Mouse (Mus musculus) hindbrain, embryonic 16.5 days (tissue): ENCODE data around the gene Ets2. TPM values are rescaled to one million over a fixed set of nuclear protein-coding genes. Genes with fewer than 3 reads are reported as not detected.

Experiments used
- ATAC-seq: fragments of 200-750 bp; cut with Nextera tagmentation; 2 replicates; pipeline ENCODE4 v1.8.0; 2017; ENCODE audit warnings: moderate TSS enrichment, moderate library complexity
- H3K27ac ChIP-seq: fragments of 300-500 bp; sonication (generic); 2 replicates; pipeline ENCODE4 v1.5.1; 2014; ENCODE audit warnings: low read depth, mild to moderate bottlenecking, control low read depth, low read length, moderate library complexity
- H3K27me3 ChIP-seq: fragments of 300-500 bp; sonication (generic); replicated peaks from 2 replicates; pipeline ENCODE4 v1.6.1; 2014; ENCODE audit warnings: low read length; ENCODE audit not compliant: control insufficient read depth, insufficient read depth
- H3K36me3 ChIP-seq: fragments of 300-500 bp; sonication (generic); 2 replicates; pipeline ENCODE4 v1.6.1; 2014; ENCODE audit warnings: mild to moderate bottlenecking, low read length, moderate library complexity, mixed read lengths; ENCODE audit not compliant: control insufficient read depth, insufficient read depth
- H3K4me1 ChIP-seq: fragments of 300-500 bp; sonication (generic); 2 replicates; pipeline ENCODE4 v1.6.1; 2014; ENCODE audit warnings: low read depth, low read length; ENCODE audit not compliant: control insufficient read depth, insufficient read depth
- H3K4me2 ChIP-seq: fragments of 300-500 bp; sonication (generic); 2 replicates; pipeline ENCODE4 v1.6.1; 2014; ENCODE audit warnings: mild to moderate bottlenecking, low read length, control low read depth, moderate library complexity
- H3K4me3 ChIP-seq: fragments of 300-500 bp; sonication (generic); 2 replicates; pipeline ENCODE4 v1.5.1; 2014; ENCODE audit warnings: mild to moderate bottlenecking, low read length, control low read depth, moderate library complexity
- H3K9ac ChIP-seq: fragments of 300-500 bp; sonication (generic); 2 replicates; pipeline ENCODE4 v1.6.1; 2014; ENCODE audit warnings: low read depth, mild to moderate bottlenecking, control low read depth, low read length, moderate library complexity
- H3K9me3 ChIP-seq: fragments of 300-500 bp; sonication (generic); 2 replicates; pipeline ENCODE4 v1.6.1; 2014; ENCODE audit warnings: mild to moderate bottlenecking, low read length, moderate library complexity; ENCODE audit not compliant: control insufficient read depth
- WGBS: fragments of 180-500 bp; shearing (Covaris S2); extraction: QIAGEN DNeasy Blood & Tissue Kit; methylation state at CpG from one replicate; pipeline ENCODE4 v1.1.7; 2014; 5-methylcytosine and 5-hydroxymethylcytosine counted together
- polyA plus RNA-seq: library from polyadenylated mRNA; unstranded; fragments of >200 nt; fragmentation: Nextera tagmentation; extraction: Ambion mirVana; gene quantifications from 2 replicates; pipeline ENCODE4 v1.2.1, GENCODE M21; 2015

The Ets2 gene
- polyA plus RNA-seq, 1 experiment from 2014 or later = 23.1 TPM

- H3K4me1 ChIP-seq = no peaks in the 10 kb centered on the region; the same call in 1 of the 2 replicates
- WGBS = 94% methylated on average over 10 of the region's 10 CpGs
- H3K9ac ChIP-seq = no peak overlapping the region
Observed at GRCm38 (mm10) chr16:95666288-95666687, 35.6 kb upstream of the Ets2 start.

DNA sequence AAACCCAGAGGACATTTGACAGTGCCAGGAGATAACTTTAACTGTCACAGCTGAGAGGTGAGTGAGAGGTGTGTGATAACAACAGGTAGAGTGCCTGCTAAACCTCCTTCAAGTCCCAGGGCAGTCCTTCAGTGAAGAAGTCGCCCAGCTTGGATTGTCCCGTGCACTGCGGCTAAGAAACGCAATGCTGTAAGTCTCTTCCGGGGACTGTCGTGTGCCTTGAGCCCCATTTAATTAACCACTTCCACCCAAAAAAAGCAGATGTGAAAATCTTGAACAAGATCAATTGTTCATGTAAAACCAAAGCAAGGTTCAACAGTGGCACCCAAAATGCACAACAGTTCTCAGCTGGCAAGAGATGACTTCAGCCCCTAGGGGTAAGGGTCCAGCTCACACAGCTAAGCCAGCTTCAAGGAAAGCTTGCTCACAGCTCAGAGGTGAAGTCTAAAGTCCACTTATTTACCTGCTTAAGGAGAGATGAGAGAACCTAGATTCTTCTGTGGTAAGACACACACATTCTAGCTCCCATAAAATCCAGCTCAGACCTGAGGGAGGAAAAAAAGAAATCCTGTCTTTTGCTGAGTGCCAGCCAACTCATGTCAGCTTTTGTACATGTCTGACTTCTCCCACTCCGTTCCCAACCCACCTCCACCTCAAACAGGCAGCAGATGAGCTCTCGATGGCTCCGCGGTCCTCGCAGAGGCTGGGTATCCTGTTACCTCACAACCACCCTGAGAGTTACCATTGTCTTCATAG, 34.3 kb upstream of the Ets2 start:
- WGBS = 75% methylated on average over 11 of the region's 11 CpGs
- ATAC-seq = no peak

More at GRCm38 (mm10) chr16:95666288-95666687, 35.6 kb upstream of the Ets2 start:
- H3K36me3 ChIP-seq = no peaks in the 10 kb centered on the region
- no peak overlapping the region for H3K4me3 ChIP-seq
- H3K4me2 ChIP-seq = no peak overlapping the region
- no peaks in the 10 kb centered on the region for H3K27me3 ChIP-seq
- ATAC-seq = no peak
- no peaks in the 10 kb centered on the region for H3K9me3 ChIP-seq
- H3K27ac ChIP-seq = no peak overlapping the region

GRCm38 (mm10) chr16:95668151-95668993, 33.5 kb upstream of the Ets2 start:
- Histone ChIP-seq H3K27me3 (no peaks in the 10 kb centered on the region), H3K27ac (no peak overlapping the region), H3K4me3 (no peak overlapping the region), H3K36me3 (no peaks in the 10 kb centered on the region), H3K4me2 (no peak overlapping the region), H3K4me1 (no peaks in the 10 kb centered on the region; the same call in 1 of the 2 replicates), H3K9ac (no peak overlapping the region), H3K9me3 (no peaks in the 10 kb centered on the region)
- WGBS = 53% methylated on average over 19 of the region's 19 CpGs
- no peak for ATAC-seq

More for the DNA sequence above, 34.3 kb upstream of the Ets2 start:
- no peak overlapping the region for H3K4me2 ChIP-seq
- H3K9me3 ChIP-seq = no peaks in the 10 kb centered on the region
- H3K27me3 ChIP-seq = no peaks in the 10 kb centered on the region
- no peaks in the 10 kb centered on the region; the same call in 1 of the 2 replicates for H3K4me1 ChIP-seq
- H3K4me3 ChIP-seq = no peak overlapping the region
- no peaks in the 10 kb centered on the region for H3K36me3 ChIP-seq
- H3K9ac ChIP-seq = no peak overlapping the region
- H3K27ac ChIP-seq = no peak overlapping the region

- no peaks in the 10 kb centered on the region for H3K27me3 ChIP-seq
- H3K9ac ChIP-seq = no peak overlapping the region
- H3K4me1 ChIP-seq = no peaks in the 10 kb centered on the region
- no peak overlapping the region for H3K4me2 ChIP-seq
- H3K27ac ChIP-seq = no peak overlapping the region
- no peaks in the 10 kb centered on the region for H3K36me3 ChIP-seq
- 58% methylated on average over 5 of the region's 5 CpGs for WGBS
- ATAC-seq = no peak
- no peak overlapping the region for H3K4me3 ChIP-seq
- no peaks in the 10 kb centered on the region for H3K9me3 ChIP-seq
Observed at GRCm38 (mm10) chr16:95674452-95674921, 27.4 kb upstream of the Ets2 start.

DNA sequence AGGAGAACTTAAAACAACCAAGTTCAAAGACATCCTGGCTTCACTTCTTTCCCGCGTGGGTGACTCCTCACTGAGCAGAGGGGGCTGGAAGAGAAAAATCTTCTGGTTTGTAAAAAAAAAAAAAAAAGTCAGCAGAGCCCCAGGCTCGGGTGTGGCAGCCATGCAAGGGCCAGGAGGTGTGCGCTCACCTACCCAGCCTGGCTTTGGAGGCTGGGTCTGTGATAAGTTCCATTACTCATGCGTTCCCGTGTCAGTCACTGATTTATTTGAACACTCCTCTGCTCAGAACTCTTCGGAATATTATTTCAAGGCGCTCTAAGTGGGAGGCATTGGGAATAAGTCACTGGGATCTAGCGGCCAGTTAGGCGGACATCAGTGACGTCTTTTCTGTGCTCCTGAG, 26.7 kb upstream of the Ets2 start:
- ATAC-seq = no peak
- Histone ChIP-seq H3K27ac (no peak overlapping the region), H3K36me3 (no peaks in the 10 kb centered on the region), H3K9ac (no peak overlapping the region), H3K4me1 (no peaks in the 10 kb centered on the region), H3K27me3 (no peaks in the 10 kb centered on the region), H3K9me3 (no peaks in the 10 kb centered on the region), H3K4me3 (no peak overlapping the region), H3K4me2 (no peak overlapping the region)
- WGBS = 72% methylated on average over 11 of the region's 11 CpGs

GRCm38 (mm10) chr16:95676668-95677067, 25.2 kb upstream of the Ets2 start:
- H3K4me1 ChIP-seq = no peaks in the 10 kb centered on the region
- no peak overlapping the region for H3K4me3 ChIP-seq
- no peak overlapping the region for H3K27ac ChIP-seq
- H3K27me3 ChIP-seq = no peaks in the 10 kb centered on the region
- no peak for ATAC-seq
- no peaks in the 10 kb centered on the region for H3K36me3 ChIP-seq
- no peak overlapping the region for H3K9ac ChIP-seq
- no peak overlapping the region for H3K4me2 ChIP-seq
- 74% methylated on average over 3 of the region's 3 CpGs for WGBS
- H3K9me3 ChIP-seq = no peaks in the 10 kb centered on the region

- Histone ChIP-seq H3K9ac (no peak overlapping the region), H3K36me3 (no peaks in the 10 kb centered on the region), H3K4me3 (no peak overlapping the region), H3K27ac (no peak overlapping the region), H3K27me3 (no peaks in the 10 kb centered on the region), H3K4me2 (no peak overlapping the region), H3K4me1 (no peaks in the 10 kb centered on the region), H3K9me3 (no peaks in the 10 kb centered on the region)
- 96% methylated on average over 6 of the region's 6 CpGs for WGBS
- no peak for ATAC-seq
Observed at GRCm38 (mm10) chr16:95682431-95682892, 19.4 kb upstream of the Ets2 start.

DNA sequence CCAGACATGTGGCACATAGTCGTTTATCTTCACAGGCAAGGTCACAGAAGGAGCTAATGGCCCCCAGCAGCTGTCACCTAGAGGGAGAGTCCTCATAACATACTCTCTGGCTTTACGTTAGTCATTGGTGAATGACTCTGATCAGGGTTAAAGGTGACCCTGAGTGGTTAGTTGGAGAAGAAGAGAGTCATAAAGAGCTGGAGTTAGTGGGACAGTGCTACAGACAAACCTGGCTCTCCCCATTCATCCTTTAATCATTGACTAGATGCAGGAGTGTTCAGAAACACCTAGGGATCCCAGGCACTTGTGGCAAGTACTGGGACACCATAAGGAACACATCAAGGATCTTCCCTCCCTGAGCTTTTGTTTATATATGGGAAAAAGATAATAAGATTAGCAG, 16.1 kb upstream of the Ets2 start:
- no peaks in the 10 kb centered on the region for H3K36me3 ChIP-seq
- H3K4me3 ChIP-seq = no peak overlapping the region
- H3K4me1 ChIP-seq = no peaks in the 10 kb centered on the region
- no peak overlapping the region for H3K27ac ChIP-seq
- no peak overlapping the region for H3K4me2 ChIP-seq
- H3K27me3 ChIP-seq = no peaks in the 10 kb centered on the region
- H3K9me3 ChIP-seq = no peaks in the 10 kb centered on the region
- 66% methylated on average over 2 of the region's 2 CpGs for WGBS
- no peak overlapping the region for H3K9ac ChIP-seq
- no peak for ATAC-seq

DNA sequence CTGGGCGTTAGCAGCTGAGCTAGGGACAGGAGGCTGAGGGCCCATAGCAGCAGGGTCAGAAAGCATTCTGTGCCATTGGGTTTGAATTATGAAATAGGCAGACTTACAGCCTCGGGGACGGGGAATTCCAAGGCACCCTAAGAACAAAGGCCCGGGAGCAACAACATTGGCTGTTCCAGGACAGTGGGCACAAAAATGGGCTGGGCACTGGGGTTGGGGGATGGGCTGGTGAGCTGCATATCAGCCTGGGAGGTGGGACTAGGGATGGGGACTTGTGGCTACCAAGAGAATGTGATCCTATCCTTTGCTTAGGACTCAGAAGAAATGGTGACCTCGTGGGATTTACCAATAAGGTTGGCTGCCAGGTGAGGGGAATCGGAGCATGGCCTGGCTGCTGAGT, 15.6 kb upstream of the Ets2 start:
- no peak for ATAC-seq
- 71% methylated on average over 6 of the region's 6 CpGs for WGBS

More for the DNA sequence above, 15.6 kb upstream of the Ets2 start:
- Histone ChIP-seq H3K4me1 (no peaks in the 10 kb centered on the region), H3K4me2 (no peak overlapping the region), H3K4me3 (no peak overlapping the region), H3K27ac (no peak overlapping the region), H3K9ac (no peak overlapping the region), H3K36me3 (no peaks in the 10 kb centered on the region), H3K9me3 (no peaks in the 10 kb centered on the region), H3K27me3 (no peaks in the 10 kb centered on the region)
